Mouse (Mus musculus): ENCODE data around the gene Iscu.
A peak's percentile ranks its signal among the peaks of the same experiment; 100 is the strongest.

Iscu gene

GRCm38 (mm10) chr5:113772450-113772895 lies at the start of gene Iscu, which contains the start of gene Sart3:
TSS of gene Iscu (plus strand) at chr5:113772748.
TSS of gene Sart3 (minus strand) at chr5:113772510.
- peak; percentile 92 to 97 for DNase-seq (ENCODE audit: low spot score in 2 of 2)

- no peak for DNase-seq (ENCODE audit: low spot score in 2 of 2)
Observed at GRCm38 (mm10) chr5:113723567-113724237, 48.8 kb upstream of the Iscu start.

- peak; percentile 36 to 70 for DNase-seq (ENCODE audit: low spot score in 2 of 2)
Observed at GRCm38 (mm10) chr5:113724446-113724845, 48.1 kb upstream of the Iscu start, which contains the start of gene 1700069L16Rik. TSS of gene 1700069L16Rik (minus strand) at chr5:113724772.

GRCm38 (mm10) chr5:113725417-113725816 lies 47.1 kb upstream of the Iscu start:
- no peak for DNase-seq (ENCODE audit: low spot score in 2 of 2)

GRCm38 (mm10) chr5:113726618-113727017 lies 45.9 kb upstream of the Iscu start:
- no peak for DNase-seq (ENCODE audit: low spot score in 2 of 2)

GRCm38 (mm10) chr5:113727238-113727637 lies 45.3 kb upstream of the Iscu start:
- no peak for DNase-seq (ENCODE audit: low spot score in 2 of 2)

GRCm38 (mm10) chr5:113728011-113728410 lies 44.5 kb upstream of the Iscu start:
- no peak for DNase-seq (ENCODE audit: low spot score in 2 of 2)

GRCm38 (mm10) chr5:113728691-113729090 lies 43.9 kb upstream of the Iscu start:
- DNase-seq (ENCODE audit: low spot score in 2 of 2): no peak

GRCm38 (mm10) chr5:113730641-113731121 lies 41.9 kb upstream of the Iscu start:
- no peak for DNase-seq (ENCODE audit: low spot score in 2 of 2)

- no peak for DNase-seq (ENCODE audit: low spot score in 2 of 2)
Observed at GRCm38 (mm10) chr5:113731174-113731573, 41.4 kb upstream of the Iscu start.

GRCm38 (mm10) chr5:113732182-113732581 lies 40.4 kb upstream of the Iscu start:
- peak in 1 of 2 experiments; percentile 48 for DNase-seq (ENCODE audit: low spot score in 2 of 2)

GRCm38 (mm10) chr5:113734376-113734775 lies 38.2 kb upstream of the Iscu start:
- DNase-seq (ENCODE audit: low spot score in 2 of 2): no peak

GRCm38 (mm10) chr5:113735023-113735344 lies 37.6 kb upstream of the Iscu start:
- DNase-seq (ENCODE audit: low spot score in 2 of 2): no peak

GRCm38 (mm10) chr5:113735345-113736112 lies 37.0 kb upstream of the Iscu start, which contains the start of gene Ficd:
TSS of gene Ficd (plus strand) at chr5:113735803.
- peak; percentile 83 to 89 for DNase-seq (ENCODE audit: low spot score in 2 of 2)

- DNase-seq (ENCODE audit: low spot score in 2 of 2): no peak
Observed at GRCm38 (mm10) chr5:113736113-113736502, 36.4 kb upstream of the Iscu start.

GRCm38 (mm10) chr5:113736522-113737164 lies 35.9 kb upstream of the Iscu start:
- DNase-seq (ENCODE audit: low spot score in 2 of 2): no peak

GRCm38 (mm10) chr5:113737607-113738237 lies 34.8 kb upstream of the Iscu start:
- no peak for DNase-seq (ENCODE audit: low spot score in 2 of 2)

- DNase-seq (ENCODE audit: low spot score in 2 of 2): no peak
Observed at GRCm38 (mm10) chr5:113747629-113748028, 24.9 kb upstream of the Iscu start.

GRCm38 (mm10) chr5:113748556-113749331 lies 23.8 kb upstream of the Iscu start:
- DNase-seq (ENCODE audit: low spot score in 2 of 2): no peak

GRCm38 (mm10) chr5:113751521-113752157 lies 20.9 kb upstream of the Iscu start:
- no peak for DNase-seq (ENCODE audit: low spot score in 2 of 2)

Data from spleen, postnatal 14 days (tissue).